Mouse (Mus musculus) hindbrain, embryonic 10.5 days (tissue): Measurements from ENCODE around the gene C1qa. TPM values are rescaled to one million over a fixed set of nuclear protein-coding genes. Genes with fewer than 3 reads are reported as not detected.

Experiments used
- DNase-seq: peaks from one replicate; pipeline ENCODE4 v3.0.0-alpha.2; 2017; ENCODE audit warnings: low spot score
- H3K27ac ChIP-seq: fragments of 300-500 bp; sonication (generic); 2 replicates; pipeline ENCODE4 v1.5.1; 2016; ENCODE audit warnings: mild to moderate bottlenecking, moderate library complexity
- H3K27me3 ChIP-seq: fragments of 300-500 bp; sonication (generic); 2 replicates; pipeline ENCODE4 v1.6.1; 2016; ENCODE audit warnings: mild to moderate bottlenecking; ENCODE audit not compliant: poor library complexity, insufficient read depth, severe bottlenecking
- H3K36me3 ChIP-seq: fragments of 300-500 bp; sonication (generic); 2 replicates; pipeline ENCODE4 v1.6.1; 2016; ENCODE audit warnings: mild to moderate bottlenecking, moderate library complexity
- H3K4me1 ChIP-seq: fragments of 300-500 bp; sonication (generic); replicated peaks from 2 replicates; pipeline ENCODE4 v1.6.1; 2016; ENCODE audit warnings: mild to moderate bottlenecking
- H3K4me3 ChIP-seq: fragments of 300-500 bp; sonication (generic); 2 replicates; pipeline ENCODE4 v1.5.1; 2016; ENCODE audit warnings: mild to moderate bottlenecking, moderate library complexity
- H3K9me3 ChIP-seq: fragments of 300-500 bp; sonication (generic); 2 replicates; pipeline ENCODE4 v1.6.1; 2016; ENCODE audit warnings: mild to moderate bottlenecking, moderate library complexity
- WGBS: fragments of 180-500 bp; shearing (Covaris S2); methylation state at CpG from one replicate; pipeline ENCODE4 v1.1.7; 2016; 5-methylcytosine and 5-hydroxymethylcytosine counted together
- polyA plus RNA-seq: library from polyadenylated mRNA; unstranded; fragments of >200 nt; fragmentation: Nextera tagmentation; extraction: Ambion mirVana; gene quantifications from 2 replicates; pipeline ENCODE4 v1.2.1, GENCODE M21; 2016

The C1qa gene
- polyA plus RNA-seq, 1 experiment from 2014 or later = 10.8 TPM

GRCm38 (mm10) chr4:136867690-136868345 lies 30.8 kb downstream of the C1qa start:
- Histone ChIP-seq H3K4me3 (no peak overlapping the region), H3K27me3 (peaks cover 9% of the 10 kb centered on the region; the same call in 1 of the 2 replicates), H3K4me1 (peaks cover 60% of the 10 kb centered on the region), H3K9me3 (no peaks in the 10 kb centered on the region), H3K27ac (peak overlapping the region; percentile 92; the same call in 1 of the 2 replicates), H3K36me3 (no peaks in the 10 kb centered on the region)
- peak; percentile 43 for DNase-seq
- 19% methylated on average over 12 of the region's 12 CpGs for WGBS

- Histone ChIP-seq H3K36me3 (no peaks in the 10 kb centered on the region), H3K9me3 (no peaks in the 10 kb centered on the region), H3K27me3 (peaks cover 19% of the 10 kb centered on the region; the same call in 1 of the 2 replicates), H3K27ac (peak overlapping the region; percentile 92), H3K4me3 (peak overlapping the region; percentile 22; the same call in 1 of the 2 replicates), H3K4me1 (peaks cover 83% of the 10 kb centered on the region)
- no peak for DNase-seq
- WGBS = 66% methylated on average over 5 of the region's 5 CpGs
Observed at GRCm38 (mm10) chr4:136865531-136865930, 33.1 kb downstream of the C1qa start.

- H3K4me1 ChIP-seq = peaks cover 83% of the 10 kb centered on the region
- 4% methylated on average over 15 of the region's 15 CpGs for WGBS
Observed at GRCm38 (mm10) chr4:136864751-136865470, 33.7 kb downstream of the C1qa start.

GRCm38 (mm10) chr4:136863517-136863916 lies 35.1 kb downstream of the C1qa start:
- no peak overlapping the region for H3K4me3 ChIP-seq
- 55% methylated on average over 9 of the region's 9 CpGs for WGBS
- no peaks in the 10 kb centered on the region for H3K9me3 ChIP-seq
- H3K27ac ChIP-seq = peak overlapping the region; percentile 92
- no peaks in the 10 kb centered on the region for H3K36me3 ChIP-seq
- peaks cover 82% of the 10 kb centered on the region for H3K4me1 ChIP-seq
- DNase-seq = no peak
- H3K27me3 ChIP-seq = peaks cover 13% of the 10 kb centered on the region; the same call in 1 of the 2 replicates

More at GRCm38 (mm10) chr4:136864751-136865470, 33.7 kb downstream of the C1qa start:
- Histone ChIP-seq H3K9me3 (no peaks in the 10 kb centered on the region), H3K36me3 (no peaks in the 10 kb centered on the region), H3K27me3 (peaks cover 18% of the 10 kb centered on the region; the same call in 1 of the 2 replicates), H3K4me3 (peak overlapping the region; percentile 22), H3K27ac (peak overlapping the region; percentile 92)
- peak; percentile 93 for DNase-seq

- Histone ChIP-seq H3K4me3 (no peak overlapping the region), H3K27ac (peak overlapping the region; percentile 92), H3K4me1 (peaks cover 79% of the 10 kb centered on the region), H3K9me3 (no peaks in the 10 kb centered on the region), H3K27me3 (peaks cover 16% of the 10 kb centered on the region; the same call in 1 of the 2 replicates), H3K36me3 (no peaks in the 10 kb centered on the region)
- WGBS = 76% methylated on average over 2 of the region's 2 CpGs
- DNase-seq = no peak
Observed at GRCm38 (mm10) chr4:136862411-136862810, 36.2 kb downstream of the C1qa start.

GRCm38 (mm10) chr4:136861806-136862205 lies 36.8 kb downstream of the C1qa start:
- Histone ChIP-seq H3K36me3 (no peaks in the 10 kb centered on the region), H3K9me3 (no peaks in the 10 kb centered on the region), H3K27ac (peak overlapping the region; percentile 92), H3K27me3 (peaks cover 16% of the 10 kb centered on the region; the same call in 1 of the 2 replicates), H3K4me3 (peak overlapping the region; percentile 14), H3K4me1 (peaks cover 79% of the 10 kb centered on the region)
- WGBS = 4% methylated on average over 17 of the region's 17 CpGs
- DNase-seq = peak; percentile 55

- peaks cover 68% of the 10 kb centered on the region for H3K4me1 ChIP-seq
- DNase-seq = no peak
- no peak overlapping the region for H3K4me3 ChIP-seq
- 0 out of 2 replicates have a peak overlapping the region, but pooled peaks have one; percentile 8 for H3K27ac ChIP-seq
- no peaks in the 10 kb centered on the region for H3K9me3 ChIP-seq
- no peaks in the 10 kb centered on the region for H3K36me3 ChIP-seq
- 81% methylated on average over 7 of the region's 7 CpGs for WGBS
- peaks cover 16% of the 10 kb centered on the region; the same call in 1 of the 2 replicates for H3K27me3 ChIP-seq
Observed at GRCm38 (mm10) chr4:136860022-136860421, 38.6 kb downstream of the C1qa start.

- DNase-seq = peak; percentile 47
- WGBS = 32% methylated on average over 6 of the region's 6 CpGs
Observed at GRCm38 (mm10) chr4:136855081-136855480, 43.5 kb downstream of the C1qa start.

GRCm38 (mm10) chr4:136852989-136853388 lies 45.6 kb downstream of the C1qa start:
- Histone ChIP-seq H3K4me3 (no peak overlapping the region), H3K36me3 (no peaks in the 10 kb centered on the region), H3K27me3 (0 out of 2 replicates have a peak, but pooled peaks cover 6% of the 10 kb centered on the region), H3K9me3 (no peaks in the 10 kb centered on the region), H3K27ac (no peak overlapping the region), H3K4me1 (peaks cover 29% of the 10 kb centered on the region)
- DNase-seq = no peak
- WGBS = 87% methylated on average over 12 of the region's 12 CpGs

More at GRCm38 (mm10) chr4:136855081-136855480, 43.5 kb downstream of the C1qa start:
- 0 out of 2 replicates have a peak, but pooled peaks cover 6% of the 10 kb centered on the region for H3K27me3 ChIP-seq
- H3K36me3 ChIP-seq = no peaks in the 10 kb centered on the region
- H3K9me3 ChIP-seq = no peaks in the 10 kb centered on the region
- H3K27ac ChIP-seq = 0 out of 2 replicates have a peak overlapping the region, but pooled peaks have one; percentile 9
- H3K4me3 ChIP-seq = no peak overlapping the region
- H3K4me1 ChIP-seq = peaks cover 23% of the 10 kb centered on the region

- Histone ChIP-seq H3K27me3 (0 out of 2 replicates have a peak, but pooled peaks cover 4% of the 10 kb centered on the region), H3K9me3 (no peaks in the 10 kb centered on the region), H3K27ac (no peak overlapping the region), H3K4me3 (no peak overlapping the region), H3K36me3 (no peaks in the 10 kb centered on the region), H3K4me1 (peaks cover 24% of the 10 kb centered on the region)
- no peak for DNase-seq
- WGBS = 70% methylated on average over 5 of the region's 5 CpGs
Observed at GRCm38 (mm10) chr4:136852119-136852518, 46.5 kb downstream of the C1qa start.

- no peak for DNase-seq
- 0 out of 2 replicates have a peak, but pooled peaks cover 4% of the 10 kb centered on the region for H3K27me3 ChIP-seq
- no peak overlapping the region for H3K4me3 ChIP-seq
- WGBS = 76% methylated on average over 4 of the region's 4 CpGs
- peaks cover 19% of the 10 kb centered on the region for H3K4me1 ChIP-seq
- H3K27ac ChIP-seq = peak overlapping the region; percentile 35; the same call in 1 of the 2 replicates
- H3K36me3 ChIP-seq = no peaks in the 10 kb centered on the region
- no peaks in the 10 kb centered on the region for H3K9me3 ChIP-seq
Observed at GRCm38 (mm10) chr4:136848565-136848964, 50.0 kb downstream of the C1qa start.

- DNase-seq = no peak
- H3K9me3 ChIP-seq = no peaks in the 10 kb centered on the region
- 86% methylated on average over 6 of the region's 6 CpGs for WGBS
Observed at GRCm38 (mm10) chr4:136847166-136847565, 51.4 kb downstream of the C1qa start.

More at GRCm38 (mm10) chr4:136847166-136847565, 51.4 kb downstream of the C1qa start:
- Histone ChIP-seq H3K27ac (no peak overlapping the region), H3K4me3 (no peak overlapping the region), H3K4me1 (peaks cover 17% of the 10 kb centered on the region), H3K36me3 (no peaks in the 10 kb centered on the region), H3K27me3 (0 out of 2 replicates have a peak, but pooled peaks cover under 1% of the 10 kb centered on the region)
